Mouse (Mus musculus) G1E (cell line): ENCODE measurements around the gene Slc36a2. TPM values are rescaled to one million over a fixed set of nuclear protein-coding genes. Genes with fewer than 3 reads are reported as not detected.

Experiments
- ATAC-seq: 2 replicates; pipeline ENCODE4 v1.8.0; 2016; ENCODE audit warnings: mild to moderate bottlenecking; ENCODE audit not compliant: insufficient number of reproducible peaks, poor library complexity, low FRiP score, severe bottlenecking; ENCODE audit errors: extremely low read depth
- DNase-seq: peaks from one replicate; pipeline ENCODE4 v3.0.0; 2012; ENCODE audit warnings: low spot score
- H3K27me3 ChIP-seq: 2 replicates; pipeline ENCODE4 v1.6.1; 2012; ENCODE audit warnings: mild to moderate bottlenecking, low read length, inconsistent platforms; ENCODE audit not compliant: insufficient read depth
- H3K36me3 ChIP-seq: replicated peaks from 2 replicates; pipeline ENCODE3; 2012; ENCODE audit warnings: mild to moderate bottlenecking, inconsistent platforms
- H3K4me1 ChIP-seq: 2 replicates; pipeline ENCODE4 v1.6.1; 2012; ENCODE audit warnings: low read depth, low read length, inconsistent platforms, mixed read lengths; ENCODE audit not compliant: insufficient read depth
- H3K4me3 ChIP-seq: 2 replicates; pipeline ENCODE4 v1.5.1; 2012; ENCODE audit warnings: low read depth, mild to moderate bottlenecking, inconsistent platforms, low read length, moderate library complexity, mixed read lengths
- H3K9me3 ChIP-seq: replicated peaks from 2 replicates; pipeline ENCODE4 v1.6.1; 2012; ENCODE audit warnings: inconsistent platforms
- CTCF ChIP-seq: IDR thresholded peaks from 2 replicates; pipeline ENCODE4 v1.5.1; 2012; ENCODE audit warnings: low read depth, low read length, inconsistent platforms, mixed read lengths
- GATA1 ChIP-seq: IDR thresholded peaks from 2 replicates; pipeline ENCODE4 v1.6.1; 2012; ENCODE audit warnings: borderline replicate concordance, low read length, inconsistent platforms, mixed read lengths
- GATA2 ChIP-seq: IDR thresholded peaks from 2 replicates; pipeline ENCODE4 v1.6.1; 2012; ENCODE audit warnings: low read depth, low read length, inconsistent platforms, borderline replicate concordance
- POLR2AphosphoS5 ChIP-seq: IDR thresholded peaks from 2 replicates; pipeline ENCODE4 v1.6.1; 2012; ENCODE audit warnings: low read depth, low read length, inconsistent platforms; ENCODE audit not compliant: insufficient replicate concordance
- TAL1 ChIP-seq: conservative IDR thresholded peaks from 2 replicates; pipeline ENCODE4 v1.6.1; 2012; ENCODE audit warnings: low read depth, low read length, inconsistent platforms, mixed read lengths
- polyA plus RNA-seq: library from polyadenylated mRNA; stranded (reverse); fragments of >175 nt; gene quantifications from 2 replicates; pipeline ENCODE4 v1.2.3, GENCODE M21; 2012
- total RNA-seq, 2 experiments: library from RNA; stranded (forward) in 1 of 2; stranded (reverse) in 1 of 2; fragments of 200-1000 nt in 1 of 2; fragments of >200 nt in 1 of 2; fragmentation: Nextera tagmentation in 1 of 2; gene quantifications; 2 replicates each; pipeline ENCODE4 v1.2.3; 2014 to 2017

Gene Slc36a2
- total RNA-seq (2014; fragmentation: Nextera tagmentation): not detected in 2 replicates
- 0.16 TPM in 1 of 2 replicates, not detected in the other for total RNA-seq (2017)
- polyA plus RNA-seq: not detected in 2 replicates

DNA sequence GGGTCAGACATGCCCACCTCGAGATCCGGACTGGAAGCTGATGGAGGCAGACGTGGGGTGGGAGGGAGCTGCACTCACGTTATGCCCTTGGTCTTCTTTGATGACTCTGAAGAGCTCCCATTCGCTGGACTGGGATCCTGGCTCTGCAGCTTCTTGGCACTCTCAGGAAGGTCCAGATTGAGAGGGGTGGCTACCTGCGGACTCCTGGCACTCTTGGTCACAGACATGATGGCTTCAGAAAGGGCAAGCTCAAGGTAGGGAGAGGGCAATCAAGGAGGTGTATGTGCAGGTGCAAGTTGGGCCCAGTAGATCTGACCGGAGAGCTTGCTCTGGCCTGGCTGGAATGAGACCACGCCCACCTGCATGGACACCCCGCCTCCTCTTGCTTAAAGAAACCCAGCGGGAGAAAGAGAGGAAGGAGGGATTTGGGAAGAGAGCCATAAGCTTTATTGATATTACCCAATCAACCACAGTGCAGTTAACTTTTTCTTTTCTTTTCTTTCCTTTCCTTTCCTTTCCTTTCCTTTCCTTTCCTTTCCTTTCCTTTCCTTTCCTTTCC, at the start of gene Slc36a2:
TSS of gene Slc36a2 (minus strand) at position 345 of the 559 bp plus-strand sequence.
- no peak for TF ChIP-seq GATA2
- no peak for TF ChIP-seq CTCF
- TF ChIP-seq TAL1: no peak
- TF ChIP-seq GATA1: no peak
- TF ChIP-seq POLR2AphosphoS5: no peak
- H3K4me3 ChIP-seq: no peak within 1 kb of the TSS
- no peaks in the 10 kb centered on the region for H3K4me1 ChIP-seq
- no peak for DNase-seq
- peaks cover 9% of the 10 kb centered on the region; the same call in 1 of the 2 replicates for H3K27me3 ChIP-seq
- H3K36me3 ChIP-seq: no peaks in the 10 kb centered on the region
- no peak for ATAC-seq
- H3K9me3 ChIP-seq: no peaks in the 10 kb centered on the region

DNA sequence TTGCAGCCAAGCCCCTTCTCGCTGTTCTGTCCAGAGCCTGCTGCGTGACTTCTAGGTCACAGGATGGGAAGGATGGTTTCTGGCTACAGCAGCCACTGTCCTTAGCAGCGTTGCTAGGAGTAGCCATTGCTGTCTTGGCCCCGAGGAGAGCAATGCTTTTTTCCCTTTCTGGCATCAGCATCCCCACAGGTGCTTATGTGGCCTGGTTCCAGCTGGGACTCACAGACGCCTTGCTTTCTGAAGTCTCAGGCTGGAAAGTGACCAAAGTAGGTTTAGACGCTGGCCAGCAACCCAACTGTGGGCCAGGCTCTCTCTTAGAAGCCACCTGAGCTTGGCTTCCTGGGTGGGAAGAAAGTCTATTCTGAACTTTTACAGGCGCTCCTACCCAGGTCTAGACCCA, 49.4 kb upstream of the Slc36a2 start:
- Histone ChIP-seq H3K9me3 (no peaks in the 10 kb centered on the region), H3K4me3 (no peak overlapping the region), H3K36me3 (peaks cover 51% of the 10 kb centered on the region), H3K27me3 (no peaks in the 10 kb centered on the region), H3K4me1 (no peaks in the 10 kb centered on the region)
- DNase-seq (no peak), ATAC-seq (no peak)
- no peak for TF ChIP-seq TAL1
- TF ChIP-seq POLR2AphosphoS5: no peak
- TF ChIP-seq GATA1: no peak
- TF ChIP-seq GATA2: no peak
- TF ChIP-seq CTCF: no peak

DNA sequence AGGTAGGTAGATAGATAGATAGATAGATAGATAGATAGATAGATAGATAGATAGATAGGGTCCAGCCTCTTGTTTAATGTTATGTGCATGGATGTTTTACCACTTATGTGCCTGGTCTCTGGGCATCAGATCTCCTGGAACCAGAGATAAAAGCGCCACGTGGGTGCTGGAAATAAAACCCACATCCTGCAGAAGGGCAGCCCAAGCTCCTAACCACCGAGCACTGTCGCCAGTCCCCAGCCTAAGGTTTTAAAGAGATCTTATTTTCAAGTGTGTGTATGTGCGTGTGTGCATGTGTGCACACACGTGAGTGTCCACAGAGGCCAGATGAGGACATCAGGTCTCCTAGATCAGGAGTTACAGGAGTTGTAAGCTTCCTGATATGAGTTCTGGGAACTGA, 46.2 kb upstream of the Slc36a2 start:
- peaks cover 74% of the 10 kb centered on the region for H3K36me3 ChIP-seq
- TF ChIP-seq GATA1: no peak
- TF ChIP-seq POLR2AphosphoS5: no peak
- no peak for TF ChIP-seq TAL1
- no peak for TF ChIP-seq CTCF
- no peak for TF ChIP-seq GATA2
- no peaks in the 10 kb centered on the region for H3K27me3 ChIP-seq
- DNase-seq: no peak
- H3K4me3 ChIP-seq: no peak overlapping the region
- no peaks in the 10 kb centered on the region for H3K4me1 ChIP-seq
- H3K9me3 ChIP-seq: no peaks in the 10 kb centered on the region
- no peak for ATAC-seq

DNA sequence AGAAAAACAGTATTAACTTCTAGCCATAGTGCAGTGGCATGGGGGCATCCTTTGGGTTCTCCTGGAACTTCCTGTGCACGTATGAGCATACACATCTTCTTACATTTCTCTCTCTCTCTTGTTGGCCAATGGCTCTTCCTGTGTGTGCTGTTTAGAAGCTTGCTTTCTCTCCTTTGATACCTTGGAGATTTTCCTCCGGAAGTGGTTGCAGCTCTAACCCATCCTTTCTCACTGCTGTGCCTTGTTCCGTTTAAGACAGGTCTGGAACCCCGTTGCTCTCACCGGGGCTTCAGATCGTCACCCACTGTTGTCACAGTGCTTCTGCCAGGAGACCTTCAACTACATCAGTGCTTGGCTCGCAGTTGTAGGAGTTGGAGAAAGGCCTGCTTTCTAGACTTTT, 36.4 kb upstream of the Slc36a2 start:
- Histone ChIP-seq H3K4me3 (no peak overlapping the region), H3K27me3 (no peaks in the 10 kb centered on the region), H3K9me3 (no peaks in the 10 kb centered on the region), H3K4me1 (peaks cover 7% of the 10 kb centered on the region), H3K36me3 (peaks cover 97% of the 10 kb centered on the region)
- no peak for TF ChIP-seq POLR2AphosphoS5
- TF ChIP-seq TAL1: no peak
- no peak for TF ChIP-seq GATA1
- TF ChIP-seq CTCF: no peak
- TF ChIP-seq GATA2: no peak
- no peak for DNase-seq
- no peak for ATAC-seq

DNA sequence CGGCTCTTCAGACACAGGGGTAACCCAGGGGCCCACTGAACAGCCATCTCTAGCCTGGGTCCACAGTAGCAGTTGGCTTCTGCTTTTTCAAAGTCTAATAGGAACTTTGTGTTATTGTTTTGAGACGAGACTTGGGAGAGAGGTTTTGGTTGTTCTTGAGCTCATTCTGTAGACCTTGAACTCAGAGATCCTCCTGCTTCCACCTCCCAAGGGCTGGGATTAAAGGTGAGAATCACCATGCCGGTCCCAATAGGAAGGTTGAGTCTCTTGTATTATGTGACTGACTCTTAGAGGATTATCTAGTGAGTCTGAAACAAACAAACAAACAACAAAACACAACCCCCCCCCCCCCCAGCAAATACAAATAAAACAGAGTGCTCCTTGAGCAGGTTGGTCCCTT, 33.6 kb upstream of the Slc36a2 start:
- ATAC-seq (no peak), DNase-seq (no peak)
- peaks cover 95% of the 10 kb centered on the region for H3K36me3 ChIP-seq
- no peak overlapping the region for H3K4me3 ChIP-seq
- TF ChIP-seq POLR2AphosphoS5: no peak
- no peak for TF ChIP-seq GATA1
- TF ChIP-seq CTCF: no peak
- no peak for TF ChIP-seq TAL1
- no peak for TF ChIP-seq GATA2
- peaks cover 10% of the 10 kb centered on the region for H3K4me1 ChIP-seq
- no peaks in the 10 kb centered on the region for H3K27me3 ChIP-seq
- no peaks in the 10 kb centered on the region for H3K9me3 ChIP-seq

DNA sequence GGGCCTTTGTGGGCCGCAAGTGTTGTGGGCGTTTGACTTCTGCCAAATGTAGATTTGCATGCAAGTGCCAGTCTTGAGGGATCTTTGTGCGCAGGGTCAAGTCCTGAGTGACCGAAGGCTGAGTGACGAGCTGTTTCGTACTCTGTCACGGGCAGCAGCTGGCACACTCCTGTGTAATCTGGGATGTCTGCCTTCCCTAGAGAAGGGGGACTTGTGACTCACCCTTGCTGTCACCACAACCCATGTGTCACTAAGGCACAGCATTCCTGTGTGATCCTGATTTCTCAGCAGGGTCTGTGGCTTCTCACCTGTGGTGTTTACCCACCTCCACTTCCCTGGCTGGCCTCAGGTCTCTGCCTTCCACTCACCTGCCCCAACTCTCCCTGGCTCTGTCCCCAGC, 33.0 kb upstream of the Slc36a2 start:
- ATAC-seq (no peak), DNase-seq (no peak)
- Histone ChIP-seq H3K27me3 (no peaks in the 10 kb centered on the region), H3K36me3 (peaks cover 90% of the 10 kb centered on the region), H3K9me3 (no peaks in the 10 kb centered on the region), H3K4me1 (peaks cover 11% of the 10 kb centered on the region), H3K4me3 (no peak overlapping the region)
- TF ChIP-seq GATA1 (no peak), POLR2AphosphoS5 (no peak), TAL1 (no peak), CTCF (no peak), GATA2 (no peak)
